Mouse (Mus musculus) MEL (cell line): Measurements from ENCODE around the gene Klrb1. TPM values are rescaled to one million over a fixed set of nuclear protein-coding genes. Genes with fewer than 3 reads are reported as not detected.

Source experiments
- DNase-seq: peaks from one replicate; pipeline ENCODE4 v3.0.0; 2011; ENCODE audit warnings: low read depth, low spot score
- H3K27ac ChIP-seq: 2 replicates; pipeline ENCODE4 v1.5.1; 2012; ENCODE audit warnings: low read depth, mild to moderate bottlenecking, control low read depth, low read length, moderate library complexity; ENCODE audit not compliant: control insufficient read depth
- H3K27me3 ChIP-seq, 2 experiments: fragments of 150-350 bp in 1 of 2; sonication (generic) in 1 of 2; 2 replicates each; pipeline ENCODE4 v1.6.1; 2012; ENCODE audit warnings: low read length in 2 of 2, mild to moderate bottlenecking in 2 of 2, improper control_type of control experiment in 1 of 2, moderate library complexity in 1 of 2; ENCODE audit not compliant: insufficient read depth in 2 of 2, control insufficient read depth in 1 of 2
- H3K36me3 ChIP-seq, 2 experiments: 2 replicates each; pipeline ENCODE4 v1.6.1; 2012 to 2014; ENCODE audit warnings: low read length in 2 of 2, improper control_type of control experiment in 1 of 2, inconsistent platforms in 1 of 2, mild to moderate bottlenecking in 1 of 2; ENCODE audit not compliant: insufficient read depth in 2 of 2, control insufficient read depth in 1 of 2
- H3K4me1 ChIP-seq, 2 experiments: fragments of 150-350 bp in 1 of 2; sonication (generic) in 1 of 2; 2 replicates each; pipeline ENCODE4 v1.6.1; 2012; ENCODE audit warnings: low read length in 2 of 2, improper control_type of control experiment in 1 of 2, mild to moderate bottlenecking in 1 of 2; ENCODE audit not compliant: insufficient read depth in 2 of 2, control insufficient read depth in 1 of 2
- H3K4me3 ChIP-seq, 2 experiments: fragments of 150-350 bp in 1 of 2; sonication (generic) in 1 of 2; 2 replicates each; pipeline ENCODE4 v1.5.1; 2012; ENCODE audit warnings: low read depth in 2 of 2, low read length in 2 of 2, mild to moderate bottlenecking in 2 of 2, moderate library complexity in 2 of 2, control low read depth in 1 of 2, improper control_type of control experiment in 1 of 2; ENCODE audit not compliant: control insufficient read depth in 1 of 2, insufficient read depth in 1 of 2
- H3K79me2 ChIP-seq: 2 replicates; pipeline ENCODE4 v1.6.1; 2012; ENCODE audit warnings: mild to moderate bottlenecking, low read length, moderate library complexity; ENCODE audit not compliant: control insufficient read depth, poor library complexity, insufficient read depth
- H3K9ac ChIP-seq: 2 replicates; pipeline ENCODE4 v1.6.1; 2012; ENCODE audit warnings: low read depth, mild to moderate bottlenecking, control low read depth, low read length, moderate library complexity; ENCODE audit not compliant: control insufficient read depth, poor library complexity, severe bottlenecking
- H3K9me3 ChIP-seq: fragments of 150-350 bp; sonication (generic); replicated peaks from 2 replicates; pipeline ENCODE4 v1.6.1; 2012; ENCODE audit warnings: mild to moderate bottlenecking, low read length, improper control_type of control experiment, moderate library complexity; ENCODE audit not compliant: insufficient read depth
- BHLHE40 ChIP-seq: IDR thresholded peaks from 2 replicates; pipeline ENCODE4 v1.6.1; 2012; ENCODE audit warnings: low read depth, mild to moderate bottlenecking, inconsistent platforms, low read length, improper control_type of control experiment, borderline replicate concordance
- CHD2 ChIP-seq: IDR thresholded peaks from 2 replicates; pipeline ENCODE4 v1.6.1; 2011; ENCODE audit warnings: low read length, improper control_type of control experiment
- CTCF ChIP-seq, 3 experiments: IDR thresholded peaks in 2 of 3; conservative IDR thresholded peaks in 1 of 3; 2 replicates each; pipeline ENCODE4 v1.5.1; 2011 to 2012; ENCODE audit warnings: low read length in 3 of 3, low read depth in 2 of 3, mild to moderate bottlenecking in 2 of 3, improper control_type of control experiment in 1 of 3, inconsistent platforms in 1 of 3, mixed read lengths in 1 of 3, moderate library complexity in 1 of 3; ENCODE audit not compliant: control insufficient read depth in 1 of 3, insufficient read depth in 1 of 3, poor library complexity in 1 of 3, severe bottlenecking in 1 of 3
- E2F4 ChIP-seq: IDR thresholded peaks from 2 replicates; pipeline ENCODE4 v1.6.1; 2011; ENCODE audit warnings: low read depth, low read length, improper control_type of control experiment, borderline replicate concordance
- ELF1 ChIP-seq: IDR thresholded peaks from 2 replicates; pipeline ENCODE4 v1.6.1; 2014; ENCODE audit warnings: low read depth, mild to moderate bottlenecking, inconsistent platforms, low read length, improper control_type of control experiment, moderate library complexity
- EP300 ChIP-seq, 2 experiments: IDR thresholded peaks; 2 replicates each; pipeline ENCODE4 v1.6.1; 2011; ENCODE audit warnings: improper control_type of control experiment in 2 of 2, low read length in 2 of 2, low read depth in 1 of 2, mild to moderate bottlenecking in 1 of 2
- GATA1 ChIP-seq: IDR thresholded peaks from 2 replicates; pipeline ENCODE4 v1.6.1; 2011; ENCODE audit warnings: low read depth, low read length, improper control_type of control experiment
- JUND ChIP-seq: IDR thresholded peaks from 2 replicates; pipeline ENCODE4 v1.6.1; 2011; ENCODE audit warnings: low read depth, mild to moderate bottlenecking, improper control_type of control experiment, low read length
- KAT2A ChIP-seq: conservative IDR thresholded peaks from 2 replicates; pipeline ENCODE4 v1.6.1; 2012; ENCODE audit warnings: low read depth, low read length, improper control_type of control experiment, inconsistent platforms
- MAFK ChIP-seq: IDR thresholded peaks from 2 replicates; pipeline ENCODE4 v1.6.1; 2011; ENCODE audit warnings: low read depth, mild to moderate bottlenecking, low read length, improper control_type of control experiment, borderline replicate concordance
- MXI1 ChIP-seq: IDR thresholded peaks from 2 replicates; pipeline ENCODE4 v1.6.1; 2011; ENCODE audit warnings: mild to moderate bottlenecking, low read depth, low read length, improper control_type of control experiment
- MYB ChIP-seq: IDR thresholded peaks from 2 replicates; pipeline ENCODE4 v1.6.1; 2011; ENCODE audit warnings: mild to moderate bottlenecking, low read depth, low read length, improper control_type of control experiment
- MYC ChIP-seq: IDR thresholded peaks from 2 replicates; pipeline ENCODE4 v1.6.1; 2011; ENCODE audit warnings: low read depth, mild to moderate bottlenecking, low read length, improper control_type of control experiment, moderate library complexity
- NRF1 ChIP-seq: IDR thresholded peaks from 2 replicates; pipeline ENCODE4 v1.6.1; 2014; ENCODE audit warnings: low read depth, mild to moderate bottlenecking, inconsistent platforms, low read length, improper control_type of control experiment, moderate library complexity; ENCODE audit not compliant: poor library complexity, insufficient read depth, severe bottlenecking
- RAD21 ChIP-seq: IDR thresholded peaks from 2 replicates; pipeline ENCODE4 v1.6.1; 2011; ENCODE audit warnings: mild to moderate bottlenecking, low read depth, low read length, improper control_type of control experiment
- RCOR1 ChIP-seq: IDR thresholded peaks from 2 replicates; pipeline ENCODE4 v1.6.1; 2012; ENCODE audit warnings: low read depth, mild to moderate bottlenecking, inconsistent platforms, low read length, improper control_type of control experiment
- SMC3 ChIP-seq: IDR thresholded peaks from 2 replicates; pipeline ENCODE4 v1.6.1; 2011; ENCODE audit warnings: low read depth, low read length, improper control_type of control experiment
- TBP ChIP-seq: IDR thresholded peaks from 2 replicates; pipeline ENCODE4 v1.8.0; 2011; ENCODE audit warnings: low read depth, low read length, improper control_type of control experiment
- TCF12 ChIP-seq: IDR thresholded peaks from 2 replicates; pipeline ENCODE4 v1.6.1; 2014; ENCODE audit warnings: low read depth, mild to moderate bottlenecking, inconsistent platforms, low read length, improper control_type of control experiment, moderate library complexity
- UBTF ChIP-seq: IDR thresholded peaks from 2 replicates; pipeline ENCODE4 v1.6.1; 2012; ENCODE audit warnings: low read depth, mild to moderate bottlenecking, inconsistent platforms, low read length, improper control_type of control experiment, moderate library complexity, borderline replicate concordance; ENCODE audit not compliant: insufficient read depth
- USF1 ChIP-seq: IDR thresholded peaks from 2 replicates; pipeline ENCODE4 v1.6.1; 2014; ENCODE audit warnings: low read depth, mild to moderate bottlenecking, inconsistent platforms, low read length, improper control_type of control experiment, moderate library complexity
- USF2 ChIP-seq, 2 experiments: IDR thresholded peaks; 2 replicates each; pipeline ENCODE4 v1.6.1; 2011 to 2012; ENCODE audit warnings: improper control_type of control experiment in 2 of 2, low read length in 2 of 2, borderline replicate concordance in 1 of 2, inconsistent platforms in 1 of 2, low read depth in 1 of 2, mild to moderate bottlenecking in 1 of 2; ENCODE audit not compliant: insufficient read depth in 1 of 2
- ZNF384 ChIP-seq: IDR thresholded peaks from 2 replicates; pipeline ENCODE4 v1.6.1; 2012; ENCODE audit warnings: low read depth, mild to moderate bottlenecking, inconsistent platforms, low read length, improper control_type of control experiment
- polyA plus RNA-seq, 2 experiments: library from polyadenylated mRNA; stranded (reverse) in 1 of 2; unstranded in 1 of 2; fragments of >175 nt in 1 of 2; fragments of >200 nt in 1 of 2; gene quantifications; 2 replicates each; pipeline versions ENCODE4 v1.2.1 to v1.2.4; 2012; ENCODE audit warnings: low replicate concordance in 2 of 2, low read depth in 1 of 2; ENCODE audit not compliant: insufficient read length in 2 of 2, insufficient read depth in 1 of 2, missing spikeins in 1 of 2
- total RNA-seq: library from RNA; depleted of rRNA; stranded (reverse); fragments of 300-350 nt; gene quantifications from 2 replicates; pipeline ENCODE4 v1.2.3, GENCODE M21; 2012

Klrb1 gene
- total and polyA plus RNA-seq, 3 experiments, result not detected

DNA sequence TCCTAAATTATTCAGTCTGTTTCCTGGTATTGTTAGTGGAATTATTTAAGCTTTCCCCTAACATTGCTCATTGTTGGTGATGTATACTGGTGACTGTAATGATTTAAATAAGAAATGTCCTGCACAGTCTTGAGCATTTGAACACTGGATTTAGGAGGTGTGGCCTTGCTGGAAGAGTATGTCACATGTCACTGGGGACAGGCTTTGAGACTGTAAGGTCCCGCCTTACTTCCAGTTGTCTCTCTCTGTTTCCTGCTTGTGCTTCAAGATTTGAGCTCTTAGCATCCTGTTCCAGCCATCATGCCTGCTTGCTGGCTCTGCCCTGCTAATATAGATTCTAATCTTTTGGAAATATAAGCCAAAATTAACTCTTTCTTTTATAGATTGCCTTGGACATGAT lies 42.4 kb upstream of the Klrb1 start:
- peaks cover 0 to 8% of the 10 kb centered on the region in 2 experiments; a peak in 2 of 4 replicates for H3K4me1 ChIP-seq
- no peaks in the 10 kb centered on the region for H3K27me3 ChIP-seq
- TF ChIP-seq USF1 (peak; percentile 59), USF2 (IDR thresholded peaks at IDR 0.05; ENCODE audit: borderline replicate concordance in 1 of 2, insufficient read depth in 1 of 2, low read depth in 1 of 2, low read length in 2 of 2) (no peak)
- H3K79me2 ChIP-seq, result no peaks in the 10 kb centered on the region
- DNase-seq, result peak; percentile 58
- H3K27ac ChIP-seq, result no peak overlapping the region
- no peak overlapping the region for H3K9ac ChIP-seq
- H3K9me3 ChIP-seq, result no peaks in the 10 kb centered on the region
- peaks cover 0 to 6% of the 10 kb centered on the region in 2 experiments; a peak in 2 of 4 replicates for H3K36me3 ChIP-seq
- H3K4me3 ChIP-seq, result peak overlapping the region; percentile 21 to 41; a peak in 3 of 4 replicates

DNA sequence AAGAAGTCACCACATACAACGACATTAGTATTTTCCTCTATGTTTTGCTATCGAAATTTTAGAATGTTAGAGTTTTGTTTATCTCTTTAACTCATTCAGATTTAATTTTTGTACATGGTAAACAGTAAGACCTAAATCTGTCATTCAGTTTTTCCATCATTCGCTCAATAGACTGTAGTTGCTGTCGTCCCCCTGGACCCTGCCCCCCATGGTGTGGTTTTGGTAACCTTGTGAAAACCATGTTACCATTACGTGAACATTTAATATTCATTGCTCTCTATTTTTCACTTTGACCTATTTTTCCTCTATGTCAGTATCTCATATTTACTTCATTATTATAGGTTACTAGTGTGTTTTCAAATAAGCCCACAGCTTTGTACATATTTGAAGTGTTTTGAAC lies 41.7 kb upstream of the Klrb1 start:
- no peak for DNase-seq
- Histone ChIP-seq H3K9me3 (no peaks in the 10 kb centered on the region), H3K36me3 (peaks cover 0 to 6% of the 10 kb centered on the region in 2 experiments; a peak in 2 of 4 replicates), H3K9ac (peak overlapping the region; percentile 79), H3K27me3 (no peaks in the 10 kb centered on the region), H3K4me3 (peak overlapping the region; percentile 73 to 98), H3K79me2 (no peaks in the 10 kb centered on the region), H3K27ac (no peak overlapping the region), H3K4me1 (peaks cover 0 to 9% of the 10 kb centered on the region in 2 experiments; a peak in 2 of 4 replicates)
- no peak for TF ChIP-seq JUND

GRCm38 (mm10) chr6:128763736-128764523 lies 41.1 kb upstream of the Klrb1 start:
- peaks cover 0 to 10% of the 10 kb centered on the region in 2 experiments; a peak in 2 of 4 replicates for H3K4me1 ChIP-seq
- H3K27me3 ChIP-seq, result no peaks in the 10 kb centered on the region
- 0 out of 2 replicates have a peak overlapping the region, but pooled peaks have one; percentile 33 for H3K27ac ChIP-seq
- peak overlapping the region; percentile 79 for H3K9ac ChIP-seq
- peak; percentile 94 for DNase-seq
- peaks cover 0 to 6% of the 10 kb centered on the region in 2 experiments; a peak in 2 of 4 replicates for H3K36me3 ChIP-seq
- no peaks in the 10 kb centered on the region for H3K9me3 ChIP-seq
- H3K4me3 ChIP-seq, result peak overlapping the region; percentile 73 to 98
- no peaks in the 10 kb centered on the region for H3K79me2 ChIP-seq
- TF ChIP-seq NRF1 (no peak), USF1 (no peak), ZNF384 (no peak), MXI1 (peak; percentile 61; the same call in 1 of the 2 replicates), ELF1 (peak; percentile 56; the same call in 1 of the 2 replicates), BHLHE40 (no peak), RCOR1 (no peak), GATA1 (0 out of 2 replicates have a peak, but pooled peaks have one; percentile 24), EP300 (IDR thresholded peaks at IDR 0.05; ENCODE audit: low read depth in 1 of 2, low read length in 2 of 2) (no peak), MAFK (peak; percentile 96), SMC3 (no peak), KAT2A (0 out of 2 replicates have a peak, but pooled peaks have one; percentile 14), TCF12 (no peak), UBTF (no peak), CTCF (IDR thresholded peaks at IDR 0.05 in 2 of 3, conservative IDR thresholded peaks at IDR 0.05 in 1 of 3; ENCODE audit: control insufficient read depth in 1 of 3, insufficient read depth in 1 of 3, low read depth in 2 of 3, low read length in 3 of 3, poor library complexity in 1 of 3, severe bottlenecking in 1 of 3) (peak in 2 of 3 experiments; percentile 18 to 20; a peak in 1 of 6 replicates), CHD2 (no peak), JUND (no peak), MYC (no peak), RAD21 (no peak), E2F4 (no peak), TBP (peak; percentile 99), MYB (no peak)
